Mouse (Mus musculus) megakaryocyte progenitor cell, adult 5-6 weeks (primary cell): ENCODE results near the gene Ilf2. TPM values are rescaled to one million over a fixed set of nuclear protein-coding genes. Genes with fewer than 3 reads are reported as not detected.
A peak's percentile ranks its signal among the peaks of the same experiment; 100 is the strongest.

Experiments
- ATAC-seq: replicated peaks from 2 replicates; pipeline ENCODE4 v1.8.0; 2016; ENCODE audit warnings: mild to moderate bottlenecking, moderate TSS enrichment, inconsistent platforms; ENCODE audit not compliant: poor library complexity
- total RNA-seq, 2 experiments: library from RNA; stranded (forward) in 1 of 2; stranded (reverse) in 1 of 2; fragments of 157-497, 149-512 nt in 1 of 2; fragments of 200-1000 nt in 1 of 2; gene quantifications; 2 replicates each; pipeline versions ENCODE4 v1.2.3 to v1.2.4; 2015 to 2017

Ilf2 gene
- 120 and 136 TPM in 2 replicates for total RNA-seq (2015)
- total RNA-seq (2017): 204 and 227 TPM in 2 replicates

DNA sequence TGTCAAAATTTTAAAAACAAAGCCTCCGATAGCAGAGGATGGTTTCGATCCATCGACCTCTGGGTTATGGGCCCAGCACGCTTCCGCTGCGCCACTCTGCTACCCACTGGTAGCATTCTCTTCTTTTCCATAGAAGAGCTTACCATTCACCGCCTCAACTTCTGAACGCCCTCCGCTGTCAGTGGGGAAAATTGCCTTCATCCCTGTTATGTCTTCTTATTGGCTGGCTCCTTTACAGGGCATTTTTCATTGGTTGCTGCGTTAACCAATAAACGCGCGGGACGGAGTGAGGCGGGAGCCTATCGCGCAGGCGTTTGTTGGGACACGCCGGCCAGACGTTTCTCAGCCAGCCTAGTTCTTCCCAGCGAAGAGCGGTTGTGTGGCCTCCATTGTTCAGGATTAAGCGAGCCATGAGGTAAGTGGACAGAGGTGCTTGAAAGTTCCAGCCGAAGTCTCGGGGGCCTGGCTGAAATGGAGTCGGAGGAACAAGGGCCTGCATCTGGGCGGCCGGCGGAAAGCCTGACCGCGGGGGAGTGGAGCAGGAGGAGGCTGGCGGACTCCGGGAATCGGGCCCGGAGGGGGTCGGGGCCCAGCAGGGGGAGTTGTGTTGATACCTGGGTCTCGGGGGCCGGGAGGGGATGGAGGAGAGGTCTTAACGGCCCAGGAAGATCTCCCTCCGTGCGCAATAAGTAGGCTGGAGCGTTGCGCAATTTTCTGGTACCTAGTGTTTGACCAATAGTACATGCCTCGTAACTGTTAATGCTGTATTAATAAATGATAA lies at the start of gene Ilf2:
TSS of gene Ilf2 (plus strand) at position 296 of the 781 bp plus-strand sequence.
- ATAC-seq: peak; percentile 97

GRCm38 (mm10) chr3:90427574-90427973 lies 48.4 kb upstream of the Ilf2 start:
- no peak for ATAC-seq

GRCm38 (mm10) chr3:90428186-90428585 lies 47.7 kb upstream of the Ilf2 start:
- no peak for ATAC-seq

GRCm38 (mm10) chr3:90429576-90429975 lies 46.4 kb upstream of the Ilf2 start:
- ATAC-seq: no peak

DNA sequence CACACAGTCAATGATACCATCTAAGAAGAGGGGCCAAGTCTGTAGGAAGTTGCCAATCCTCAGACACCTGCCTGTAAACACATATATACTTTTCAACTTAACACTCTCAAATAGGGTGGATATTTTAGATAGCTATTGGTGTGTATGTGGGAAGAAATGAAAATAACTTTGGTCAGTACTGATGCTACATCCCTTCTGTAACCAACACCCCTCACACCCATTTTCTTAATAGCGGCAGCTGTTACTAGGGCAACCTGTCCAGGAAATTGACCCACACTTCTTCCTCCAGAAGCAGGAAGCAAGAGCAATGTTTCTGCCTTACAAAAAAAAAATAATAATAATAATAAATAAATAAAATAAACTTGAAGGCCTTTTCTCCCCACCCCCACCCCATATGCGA lies 43.6 kb upstream of the Ilf2 start:
- ATAC-seq: no peak

DNA sequence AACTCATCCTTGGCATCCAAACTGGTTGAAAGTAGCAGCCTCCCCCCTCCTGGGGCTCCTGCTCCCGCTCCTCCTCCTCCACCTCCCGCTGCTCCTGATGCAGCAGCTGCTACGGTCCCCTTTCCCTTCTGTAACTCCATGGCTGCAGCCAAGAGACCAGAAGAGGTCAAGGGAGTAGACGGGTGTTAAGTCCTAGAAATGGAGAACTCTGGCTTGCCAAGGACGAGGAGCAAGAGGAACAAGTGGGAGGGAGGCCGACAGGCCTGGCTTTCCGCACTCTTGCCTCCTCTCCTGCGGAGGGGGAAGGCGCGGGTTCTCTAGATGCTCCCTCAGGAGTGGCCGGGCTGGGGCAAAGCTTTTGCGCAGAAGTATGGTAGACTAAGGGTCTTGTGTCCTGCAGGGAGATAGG lies 43.1 kb upstream of the Ilf2 start:
- peak; percentile 25 for ATAC-seq

GRCm38 (mm10) chr3:90433381-90434020 lies 42.4 kb upstream of the Ilf2 start, which contains the start of gene Ints3:
Gene Ints3, minus strand, starts transcription at chr3:90433622.
- peak; percentile 96 for ATAC-seq

GRCm38 (mm10) chr3:90434073-90434730 lies 41.7 kb upstream of the Ilf2 start:
- ATAC-seq: no peak

GRCm38 (mm10) chr3:90437131-90437530 lies 38.8 kb upstream of the Ilf2 start:
- no peak for ATAC-seq

DNA sequence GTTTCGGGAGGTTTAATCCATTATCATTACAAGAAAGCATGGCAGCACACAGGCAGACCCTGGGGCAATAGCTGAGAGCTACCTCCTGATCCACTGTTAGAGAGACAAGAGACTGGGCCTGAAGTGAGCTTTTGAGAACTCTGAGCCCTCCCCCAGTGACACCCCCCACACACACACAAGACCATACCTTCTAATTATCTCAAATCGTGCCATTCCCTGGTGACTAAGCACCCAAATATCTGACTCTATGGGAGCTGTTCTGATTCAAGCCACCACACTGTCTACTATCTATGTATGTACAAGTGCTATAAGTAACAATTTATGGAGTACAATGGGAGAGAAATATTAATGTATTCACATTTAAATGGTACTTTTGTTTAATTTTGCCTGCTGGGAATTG lies 35.2 kb upstream of the Ilf2 start:
- ATAC-seq: no peak

GRCm38 (mm10) chr3:90443977-90444376 lies 31.9 kb upstream of the Ilf2 start:
- no peak for ATAC-seq

DNA sequence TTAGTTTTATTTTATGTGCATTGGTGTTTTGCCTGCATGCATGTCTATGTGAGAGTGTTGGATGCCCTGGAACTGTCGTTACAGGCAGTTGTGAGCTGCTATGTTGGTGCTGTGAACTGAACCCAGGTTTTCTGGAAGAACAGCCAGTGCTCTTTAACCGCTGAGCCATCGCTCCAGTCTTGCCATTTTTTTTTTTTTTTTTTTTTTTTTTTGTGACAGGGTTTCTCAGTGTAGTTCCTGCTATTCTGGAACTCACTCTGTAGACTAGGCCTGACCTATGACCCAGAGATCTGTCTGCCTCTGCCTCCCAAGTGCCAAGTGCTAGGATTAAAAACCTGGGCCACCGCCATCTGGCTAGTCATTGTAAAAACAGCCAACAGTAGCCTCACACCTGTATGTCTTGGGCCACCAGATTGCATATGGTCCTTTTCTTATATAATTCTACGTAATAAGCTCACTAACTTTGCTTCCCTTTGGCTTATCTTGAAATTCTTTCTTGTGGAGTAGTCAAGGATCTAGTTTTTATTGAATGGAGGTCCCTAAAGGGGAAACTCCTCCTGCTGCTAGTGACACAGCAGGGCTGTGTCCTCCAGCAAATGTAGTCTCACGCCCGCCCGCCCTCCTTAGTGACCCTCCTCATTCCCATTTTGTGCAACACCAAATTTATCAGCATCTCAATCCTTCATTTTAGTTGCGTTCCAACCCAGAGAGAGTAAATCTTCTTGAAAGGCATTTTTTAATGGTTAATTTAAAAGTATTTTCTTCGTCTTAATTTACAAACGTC lies 30.3 kb upstream of the Ilf2 start:
- no peak for ATAC-seq

DNA sequence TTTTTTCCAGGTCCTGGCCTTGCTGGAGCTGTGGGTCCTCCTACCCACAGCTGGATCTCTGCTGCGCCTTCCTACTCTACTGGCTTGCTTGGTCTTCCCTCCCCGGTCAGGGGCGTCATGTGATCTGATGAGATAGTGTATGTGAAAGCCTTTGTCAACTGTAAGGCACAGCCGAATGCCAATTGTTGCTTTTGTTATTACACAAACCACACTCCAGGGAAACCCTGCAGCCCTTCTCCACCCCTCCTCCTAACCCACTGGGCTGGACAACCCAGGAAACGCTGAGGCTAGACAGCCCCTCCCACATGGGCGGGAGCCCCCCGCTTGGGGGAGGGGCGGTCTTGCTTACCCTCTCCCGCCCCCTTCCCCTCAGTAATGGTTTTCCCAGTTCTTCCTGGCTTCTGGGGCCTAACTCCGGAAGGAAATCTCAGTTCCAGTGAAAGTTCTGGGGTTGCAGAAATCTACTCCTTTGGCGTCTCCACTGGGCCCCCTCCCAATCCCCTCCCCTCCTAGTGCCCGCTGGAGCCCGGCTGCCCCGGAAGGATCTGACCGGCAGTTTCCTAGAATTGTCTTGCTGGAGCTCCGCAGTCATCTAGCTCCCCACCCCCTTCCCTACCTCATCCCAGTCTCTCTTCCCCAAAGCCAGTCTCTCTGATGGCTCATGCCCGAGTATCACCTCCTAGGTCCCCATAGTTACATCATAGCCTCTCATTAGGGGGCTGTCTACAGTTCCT lies 29.4 kb upstream of the Ilf2 start:
- peak; percentile 87 for ATAC-seq

DNA sequence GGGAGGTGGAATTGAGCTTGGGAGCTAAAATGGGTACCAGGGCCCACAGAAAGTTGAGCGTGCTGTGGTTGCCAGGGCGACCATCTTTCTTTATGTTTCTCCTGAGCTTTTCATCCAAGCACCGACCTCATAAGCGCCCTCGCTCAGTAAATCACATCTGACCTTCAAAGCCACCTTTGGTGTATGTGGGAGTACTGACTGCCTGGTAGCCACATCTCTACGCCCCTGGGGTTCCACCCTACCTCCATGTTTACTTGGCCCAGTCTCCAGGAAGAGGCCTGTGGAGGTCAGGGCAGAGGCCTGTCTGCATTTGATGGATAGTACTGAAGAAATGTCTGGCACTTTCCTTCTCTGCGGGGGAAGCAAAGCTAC lies 28.8 kb upstream of the Ilf2 start:
- ATAC-seq: no peak

DNA sequence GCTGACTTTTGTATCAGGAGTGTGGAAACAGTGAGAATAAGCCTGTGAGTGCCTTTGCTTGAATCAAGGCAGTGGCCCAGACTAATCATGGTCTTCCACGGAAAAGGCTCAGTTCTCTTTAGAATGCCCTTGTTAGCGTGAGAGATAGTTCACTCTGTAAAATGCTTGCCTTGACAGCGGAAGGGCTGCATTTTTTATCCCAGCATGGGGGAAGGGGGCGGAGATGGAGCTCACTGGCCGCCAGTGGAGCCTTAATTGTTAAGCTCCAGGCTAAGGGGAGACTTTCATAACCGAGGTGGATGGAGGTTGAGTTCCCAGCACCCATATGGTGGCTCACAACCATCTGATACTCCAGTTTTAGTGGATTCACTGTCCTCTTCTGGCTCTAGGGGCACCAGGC lies 27.3 kb upstream of the Ilf2 start:
- no peak for ATAC-seq

DNA sequence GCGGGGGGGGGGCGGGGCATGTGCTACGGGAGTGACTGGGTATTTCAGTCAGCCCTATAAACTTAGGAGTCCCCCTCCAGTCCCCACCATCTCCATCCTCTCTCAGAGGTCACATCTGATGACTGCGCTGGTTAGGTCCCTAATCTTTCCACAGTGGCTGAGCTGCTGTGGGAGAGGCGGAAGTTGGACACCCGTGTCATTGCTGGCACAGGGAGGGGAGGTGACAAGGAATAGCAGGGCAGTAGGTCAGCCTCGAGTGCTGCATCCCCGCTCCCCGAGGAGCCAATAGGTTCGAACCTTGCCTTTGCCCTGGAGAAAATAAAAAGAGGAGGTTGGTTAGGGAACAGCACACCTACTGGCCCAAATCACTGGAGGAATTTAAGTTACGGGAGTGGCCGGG lies 25.1 kb upstream of the Ilf2 start:
- ATAC-seq: no peak

DNA sequence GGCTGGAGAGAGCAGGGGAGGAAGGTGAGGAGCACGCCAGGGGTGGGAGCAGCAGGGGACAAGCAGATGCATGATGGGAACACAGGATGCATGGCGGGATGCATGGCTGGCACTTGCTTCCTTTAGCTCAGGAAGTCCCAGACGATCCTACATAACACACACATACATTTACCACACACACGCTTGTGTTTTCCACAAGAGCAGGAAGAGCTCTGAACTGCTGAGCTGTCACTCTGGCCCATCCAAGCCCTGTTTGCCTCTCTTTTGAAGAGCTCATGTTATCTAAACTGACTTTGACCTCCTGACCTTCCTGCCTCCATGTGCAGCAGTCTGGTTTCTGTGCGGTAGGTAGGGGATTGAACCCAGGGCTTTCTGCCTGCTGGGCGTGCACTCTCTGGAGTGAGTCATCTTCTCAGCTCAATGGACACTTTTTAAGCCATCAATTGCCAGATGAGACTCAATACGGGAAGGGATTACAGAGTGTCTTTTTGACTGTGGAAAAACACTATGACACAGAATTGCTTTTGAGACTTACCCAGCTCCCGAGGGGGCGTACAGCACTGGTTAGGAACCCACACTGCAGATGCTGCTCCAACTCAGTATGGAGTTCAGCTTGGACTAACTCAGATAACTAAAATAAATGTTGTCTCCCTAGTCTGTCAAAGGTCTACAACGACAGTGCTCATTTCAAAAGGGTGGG lies 24.4 kb upstream of the Ilf2 start:
- ATAC-seq: no peak

DNA sequence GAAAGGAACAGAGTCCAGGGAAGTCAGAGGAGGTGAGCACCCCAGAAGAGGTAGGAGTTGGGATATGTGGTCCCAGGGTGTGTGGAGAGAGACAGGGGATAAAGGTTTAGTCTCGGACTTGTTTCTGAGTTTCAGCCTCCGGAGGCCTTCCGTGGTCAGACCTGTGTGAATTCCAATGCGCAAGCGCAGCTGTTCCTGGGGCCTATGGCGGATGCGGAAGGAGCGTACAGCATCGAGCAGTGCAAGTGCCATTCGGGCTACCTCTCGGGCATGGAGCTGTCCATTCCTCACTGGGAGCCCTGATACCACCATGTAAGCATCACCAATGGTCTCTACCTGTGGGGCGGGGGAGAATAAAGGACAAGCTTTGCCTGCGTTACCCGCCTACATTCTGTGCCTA lies 21.0 kb upstream of the Ilf2 start:
- ATAC-seq: no peak

GRCm38 (mm10) chr3:90459727-90460126 lies 16.2 kb upstream of the Ilf2 start:
- no peak for ATAC-seq

- no peak for ATAC-seq
Measured at GRCm38 (mm10) chr3:90460315-90460714, 15.6 kb upstream of the Ilf2 start.
